Mouse (Mus musculus): Measurements from ENCODE around the gene Tacc2. TPM values are rescaled to one million over a fixed set of nuclear protein-coding genes. Genes with fewer than 3 reads are reported as not detected.

Tacc2 gene
- total and polyA plus RNA-seq, 3 experiments, result 3.5 to 21.5 TPM; not detected in 1

- Histone ChIP-seq H3K9ac (ENCODE audit: control insufficient read depth, low read depth, low read length, poor library complexity, severe bottlenecking) (no peak overlapping the region), H3K27me3 (ENCODE audit: control insufficient read depth in 1 of 2, insufficient read depth in 2 of 2, low read length in 2 of 2) (no peaks in the 10 kb centered on the region), H3K36me3 (ENCODE audit: control insufficient read depth in 1 of 2, insufficient read depth in 2 of 2, low read length in 2 of 2) (no peaks in the 10 kb centered on the region; a peak in 1 of 4 replicates), H3K27ac (ENCODE audit: control insufficient read depth, low read depth, low read length) (no peak overlapping the region), H3K4me3 (ENCODE audit: control insufficient read depth in 1 of 2, insufficient read depth in 1 of 2, low read depth in 2 of 2, low read length in 2 of 2) (no peak overlapping the region), H3K79me2 (ENCODE audit: control insufficient read depth, insufficient read depth, low read length, poor library complexity) (no peaks in the 10 kb centered on the region), H3K4me1 (ENCODE audit: control insufficient read depth in 1 of 2, insufficient read depth in 2 of 2, low read length in 2 of 2) (no peaks in the 10 kb centered on the region), H3K9me3 (replicated peaks; ENCODE audit: insufficient read depth, low read length) (no peaks in the 10 kb centered on the region)
- peak; percentile 10 for DNase-seq (ENCODE audit: low read depth, low spot score)
- TF ChIP-seq CTCF (IDR thresholded peaks at IDR 0.05 in 2 of 3, conservative IDR thresholded peaks at IDR 0.05 in 1 of 3; ENCODE audit: control insufficient read depth in 1 of 3, insufficient read depth in 1 of 3, low read depth in 2 of 3, low read length in 3 of 3, poor library complexity in 1 of 3, severe bottlenecking in 1 of 3) (peak in 1 of 3 experiments; percentile 12; a peak in 1 of 6 replicates), MAZ (IDR thresholded peaks at IDR 0.05; ENCODE audit: low read depth, low read length) (no peak)
These were observed 171.9 kb downstream of the Tacc2 start for GRCm38 (mm10) chr7:130749165-130749564.

GRCm38 (mm10) chr7:130750752-130751490 lies 173.7 kb downstream of the Tacc2 start:
- no peaks in the 10 kb centered on the region; a peak in 1 of 4 replicates for H3K36me3 ChIP-seq (ENCODE audit: control insufficient read depth in 1 of 2, insufficient read depth in 2 of 2, low read length in 2 of 2)
- H3K27me3 ChIP-seq (ENCODE audit: control insufficient read depth in 1 of 2, insufficient read depth in 2 of 2, low read length in 2 of 2), result no peaks in the 10 kb centered on the region
- H3K79me2 ChIP-seq (ENCODE audit: control insufficient read depth, insufficient read depth, low read length, poor library complexity), result no peaks in the 10 kb centered on the region
- H3K9ac ChIP-seq (ENCODE audit: control insufficient read depth, low read depth, low read length, poor library complexity, severe bottlenecking), result no peak overlapping the region
- H3K27ac ChIP-seq (ENCODE audit: control insufficient read depth, low read depth, low read length), result no peak overlapping the region
- TF ChIP-seq KAT2A (conservative IDR thresholded peaks at IDR 0.05; ENCODE audit: low read depth, low read length) (no peak), GATA1 (IDR thresholded peaks at IDR 0.05; ENCODE audit: low read depth, low read length) (no peak), UBTF (IDR thresholded peaks at IDR 0.05; ENCODE audit: borderline replicate concordance, insufficient read depth, low read depth, low read length) (no peak), POLR2AphosphoS2 (IDR thresholded peaks at IDR 0.05; ENCODE audit: low read length) (no peak), NELFE (IDR thresholded peaks at IDR 0.05; ENCODE audit: low read depth, low read length) (no peak), POLR2A (IDR thresholded peaks at IDR 0.05; ENCODE audit: control insufficient read depth in 1 of 2, insufficient read depth in 1 of 2, low read depth in 1 of 2, low read length in 2 of 2, poor library complexity in 1 of 2) (no peak), JUND (IDR thresholded peaks at IDR 0.05; ENCODE audit: low read depth, low read length) (no peak), EP300 (IDR thresholded peaks at IDR 0.05; ENCODE audit: low read depth in 1 of 2, low read length in 2 of 2) (no peak), ZC3H11A (IDR thresholded peaks at IDR 0.05; ENCODE audit: low read depth, low read length) (no peak), NRF1 (IDR thresholded peaks at IDR 0.05; ENCODE audit: insufficient read depth, low read depth, low read length, poor library complexity, severe bottlenecking) (no peak), HCFC1 (IDR thresholded peaks at IDR 0.05; ENCODE audit: low read depth, low read length) (no peak), MAFK (IDR thresholded peaks at IDR 0.05; ENCODE audit: borderline replicate concordance, low read depth, low read length) (no peak), MYC (IDR thresholded peaks at IDR 0.05; ENCODE audit: low read depth, low read length) (no peak)
- no peak for DNase-seq (ENCODE audit: low read depth, low spot score)
- H3K4me1 ChIP-seq (ENCODE audit: control insufficient read depth in 1 of 2, insufficient read depth in 2 of 2, low read length in 2 of 2), result no peaks in the 10 kb centered on the region
- H3K9me3 ChIP-seq (replicated peaks; ENCODE audit: insufficient read depth, low read length), result no peaks in the 10 kb centered on the region
- H3K4me3 ChIP-seq (ENCODE audit: control insufficient read depth in 1 of 2, insufficient read depth in 1 of 2, low read depth in 2 of 2, low read length in 2 of 2), result no peak overlapping the region
